Mouse (Mus musculus) forebrain, embryonic 16.5 days (tissue): ENCODE measurements around the gene Patl1. TPM values are rescaled to one million over a fixed set of nuclear protein-coding genes. Genes with fewer than 3 reads are reported as not detected.
"Not testable (repeated sequence)": the region's sequence is repeated elsewhere in the genome, so short reads cannot be mapped to it uniquely, and the experiment has no call there.

Experiments used
- ATAC-seq: fragments of 200-750 bp; cut with Nextera tagmentation; 2 replicates; pipeline ENCODE4 v1.8.0; 2017; ENCODE audit warnings: mild to moderate bottlenecking, moderate library complexity
- H3K27ac ChIP-seq: fragments of 300-500 bp; sonication (generic); 2 replicates; pipeline ENCODE4 v1.5.1; 2014; ENCODE audit warnings: low read length, control low read depth
- H3K27me3 ChIP-seq: fragments of 300-500 bp; sonication (generic); replicated peaks from 2 replicates; pipeline ENCODE4 v1.6.1; 2014; ENCODE audit warnings: low read length; ENCODE audit not compliant: control insufficient read depth, insufficient read depth
- H3K36me3 ChIP-seq: fragments of 300-500 bp; sonication (generic); 2 replicates; pipeline ENCODE4 v1.6.1; 2014; ENCODE audit not compliant: control insufficient read depth, insufficient read depth
- H3K4me1 ChIP-seq: fragments of 300-500 bp; sonication (generic); replicated peaks from 2 replicates; pipeline ENCODE4 v1.6.1; 2014; ENCODE audit warnings: low read length; ENCODE audit not compliant: control insufficient read depth, insufficient read depth
- H3K4me2 ChIP-seq: fragments of 300-500 bp; sonication (generic); 2 replicates; pipeline ENCODE4 v1.6.1; 2014; ENCODE audit warnings: mild to moderate bottlenecking, low read length, control low read depth
- H3K4me3 ChIP-seq: fragments of 300-500 bp; sonication (generic); replicated peaks from 2 replicates; pipeline ENCODE4 v1.5.1; 2014; ENCODE audit warnings: mild to moderate bottlenecking, low read length, control low read depth
- H3K9ac ChIP-seq: fragments of 300-500 bp; sonication (generic); replicated peaks from 2 replicates; pipeline ENCODE4 v1.6.1; 2014; ENCODE audit warnings: low read depth, low read length, control low read depth
- H3K9me3 ChIP-seq: fragments of 300-500 bp; sonication (generic); 2 replicates; pipeline ENCODE4 v1.6.1; 2016; ENCODE audit warnings: low read length; ENCODE audit not compliant: control insufficient read depth
- WGBS: fragments of 180-500 bp; shearing (Covaris S2); extraction: QIAGEN DNeasy Blood & Tissue Kit; methylation state at CpG from one replicate; pipeline ENCODE4 v1.1.7; 2014; 5-methylcytosine and 5-hydroxymethylcytosine counted together
- microRNA-seq: library from miRNA; unstranded; fragments of <30 nt; microRNA quantifications from one replicate; pipeline ENCODE4, GENCODE M21; 2017
- polyA plus RNA-seq: library from polyadenylated mRNA; unstranded; fragments of >200 nt; fragmentation: Nextera tagmentation; extraction: Ambion mirVana; gene quantifications from 2 replicates; pipeline ENCODE4 v1.2.1, GENCODE M21; 2015

The Patl1 gene
- polyA plus RNA-seq, 1 experiment from 2014 or later, result 20.2 TPM

- Histone ChIP-seq H3K9ac (no peak overlapping the region), H3K4me1 (no peaks in the 10 kb centered on the region), H3K27ac (no peak overlapping the region), H3K4me2 (no peak overlapping the region), H3K36me3 (peaks cover 68% of the 10 kb centered on the region), H3K9me3 (no peaks in the 10 kb centered on the region), H3K4me3 (no peak overlapping the region), H3K27me3 (no peaks in the 10 kb centered on the region)
- 89% methylated on average over 5 of the region's 5 CpGs for WGBS
- ATAC-seq, result no peak
Observed at GRCm38 (mm10) chr19:11977363-11977762, 65.2 kb downstream of the Patl1 start.

- H3K36me3 ChIP-seq, result peaks cover 63% of the 10 kb centered on the region
- 95% methylated on average over 4 of the region's 4 CpGs for WGBS
Observed at GRCm38 (mm10) chr19:11980471-11980870, 68.3 kb downstream of the Patl1 start.

GRCm38 (mm10) chr19:11984614-11985013 lies 72.4 kb downstream of the Patl1 start:
- H3K4me3 ChIP-seq, H3K4me2 ChIP-seq, H3K4me1 ChIP-seq, H3K9ac ChIP-seq, H3K27me3 ChIP-seq, ATAC-seq, H3K27ac ChIP-seq, H3K9me3 ChIP-seq: not testable (repeated sequence)
- 84% methylated on average over 5 of the region's 5 CpGs for whole genome bisulfite sequencing
- H3K36me3 ChIP-seq, result peaks cover 49% of the 10 kb centered on the region

More at GRCm38 (mm10) chr19:11980471-11980870, 68.3 kb downstream of the Patl1 start:
- Histone ChIP-seq H3K9ac (no peak overlapping the region), H3K27ac (no peak overlapping the region), H3K9me3 (no peaks in the 10 kb centered on the region), H3K4me3 (no peak overlapping the region), H3K4me1 (no peaks in the 10 kb centered on the region), H3K27me3 (no peaks in the 10 kb centered on the region), H3K4me2 (no peak overlapping the region)
- no peak for ATAC-seq

- no peaks in the 10 kb centered on the region for H3K27me3 ChIP-seq
- no peak overlapping the region for H3K27ac ChIP-seq
- no peaks in the 10 kb centered on the region for H3K9me3 ChIP-seq
- H3K4me3 ChIP-seq, result no peak overlapping the region
- H3K4me2 ChIP-seq, result no peak overlapping the region
- 95% methylated on average over 3 of the region's 3 CpGs for WGBS
- H3K36me3 ChIP-seq, result peaks cover 50% of the 10 kb centered on the region
- H3K4me1 ChIP-seq, result no peaks in the 10 kb centered on the region
- ATAC-seq, result no peak
- H3K9ac ChIP-seq, result no peak overlapping the region
Observed at GRCm38 (mm10) chr19:11987841-11988240, 75.6 kb downstream of the Patl1 start.

GRCm38 (mm10) chr19:11989334-11989733 lies 77.1 kb downstream of the Patl1 start:
- Histone ChIP-seq H3K4me2 (no peak overlapping the region), H3K9ac (no peak overlapping the region), H3K9me3 (no peaks in the 10 kb centered on the region), H3K27me3 (no peaks in the 10 kb centered on the region), H3K4me3 (no peak overlapping the region), H3K27ac (no peak overlapping the region), H3K4me1 (no peaks in the 10 kb centered on the region), H3K36me3 (peaks cover 44% of the 10 kb centered on the region)
- no peak for ATAC-seq
- WGBS, result 95% methylated on average over 7 of the region's 7 CpGs

- H3K9ac ChIP-seq, result no peak overlapping the region
- no peak overlapping the region for H3K4me2 ChIP-seq
- no peaks in the 10 kb centered on the region for H3K9me3 ChIP-seq
- peaks cover 47% of the 10 kb centered on the region for H3K36me3 ChIP-seq
- no peak overlapping the region for H3K4me3 ChIP-seq
- no peak overlapping the region for H3K27ac ChIP-seq
- WGBS, result 95% methylated on average over 9 of the region's 9 CpGs
- no peak for ATAC-seq
- H3K27me3 ChIP-seq, result no peaks in the 10 kb centered on the region
- no peaks in the 10 kb centered on the region for H3K4me1 ChIP-seq
Observed at GRCm38 (mm10) chr19:11992034-11992433, 79.8 kb downstream of the Patl1 start.

GRCm38 (mm10) chr19:11992441-11993029 lies 80.3 kb downstream of the Patl1 start:
- no peak for ATAC-seq
- Histone ChIP-seq H3K9ac (no peak overlapping the region), H3K4me2 (no peak overlapping the region), H3K27me3 (no peaks in the 10 kb centered on the region), H3K9me3 (no peaks in the 10 kb centered on the region), H3K4me1 (no peaks in the 10 kb centered on the region), H3K36me3 (peaks cover 47% of the 10 kb centered on the region), H3K27ac (no peak overlapping the region), H3K4me3 (no peak overlapping the region)
- WGBS, result 88% methylated on average over 10 of the region's 10 CpGs

Small RNA genes lying within 50 kb of the gene (microRNA-seq; reads per million reads assigned to microRNA genes)
- 9.8 reads per million, percentile 28 among the genes with 10 or more reads in this experiment for gene Mir6994

Other genes starting within 250 kb of the Patl1 start
- gene Oosp1, start 221.2 kb upstream of the Patl1 start, polyA plus RNA-seq, result not detected in 2 replicates
- gene Oosp3, start 215.3 kb upstream of the Patl1 start, polyA plus RNA-seq, result not detected in 2 replicates
- not detected in 2 replicates for gene Gif, start 164.8 kb upstream of the Patl1 start, polyA plus RNA-seq
- 39.7 and 42.4 TPM in 2 replicates for gene Mrpl16, start 142.0 kb upstream of the Patl1 start, polyA plus RNA-seq
- 10.5 and 14.9 TPM in 2 replicates for gene Stx3, start 93.0 kb upstream of the Patl1 start, polyA plus RNA-seq
- gene Olfr1417, start 73.2 kb upstream of the Patl1 start, polyA plus RNA-seq, result not detected in 2 replicates
- gene Olfr1418, start 51.3 kb upstream of the Patl1 start, polyA plus RNA-seq, result not detected in 2 replicates
- not detected in 2 replicates for gene Olfr1419, start 37.3 kb upstream of the Patl1 start, polyA plus RNA-seq
- gene Olfr1420, start 25.8 kb upstream of the Patl1 start, polyA plus RNA-seq, result not detected in 2 replicates
- gene Osbp, start 53.5 kb downstream of the Patl1 start, polyA plus RNA-seq, result 4.1 and 4.3 TPM in 2 replicates
- gene Olfr1423, start 128.9 kb downstream of the Patl1 start, polyA plus RNA-seq, result not detected in 2 replicates
- not detected in 2 replicates for gene Olfr1424, start 150.3 kb downstream of the Patl1 start, polyA plus RNA-seq
- gene Olfr1425, start 165.3 kb downstream of the Patl1 start, polyA plus RNA-seq, result not detected in 2 replicates
- not detected in 2 replicates for gene Olfr1426, start 179.6 kb downstream of the Patl1 start, polyA plus RNA-seq
- gene Olfr1427, start 190.9 kb downstream of the Patl1 start, polyA plus RNA-seq, result not detected in 2 replicates
- gene Olfr1428, start 203.5 kb downstream of the Patl1 start, polyA plus RNA-seq, result not detected in 2 replicates
- not detected in 2 replicates for gene Olfr76, start 210.8 kb downstream of the Patl1 start, polyA plus RNA-seq